Mouse (Mus musculus) T-helper 1 cell (primary cell): Measurements from ENCODE around the gene Anln.

ENCODE experiments used
- in situ Hi-C: fragments of 300-600 bp; cut with MboI, MseI; formaldehyde crosslinking; loops from one replicate; pipeline ENCODE4 v1.15.1; 2025; ENCODE audit warnings: high pct_unique_total_duplicates

Anln gene

GRCm38 (mm10) chr9:22402976-22403375 lies 14.0 kb upstream of the Anln start:
- in situ Hi-C loops, result no loop called here

GRCm38 (mm10) chr9:22402001-22402400 lies 13.0 kb upstream of the Anln start:
- in situ Hi-C loops, result no loop called here

- in situ Hi-C loops, result no loop called here
Observed at GRCm38 (mm10) chr9:22399021-22399420, 10.0 kb upstream of the Anln start.

GRCm38 (mm10) chr9:22394725-22395124 lies 5.7 kb upstream of the Anln start:
- in situ Hi-C loops, result no loop called here

- in situ Hi-C loops, result no loop called here
Observed at GRCm38 (mm10) chr9:22390390-22390789, 1.4 kb upstream of the Anln start.

GRCm38 (mm10) chr9:22389736-22390245 lies 803 bp upstream of the Anln start:
- in situ Hi-C loops, result no loop called here

GRCm38 (mm10) chr9:22388401-22388980 lies 497 bp downstream of the Anln start:
- in situ Hi-C loops, result no loop called here

- in situ Hi-C loops, result no loop called here
Observed at GRCm38 (mm10) chr9:22387901-22388300, 1.1 kb downstream of the Anln start.

- in situ Hi-C loops, result no loop called here
Observed at GRCm38 (mm10) chr9:22385890-22386289, 3.1 kb downstream of the Anln start.

GRCm38 (mm10) chr9:22376086-22376485 lies 12.9 kb downstream of the Anln start:
- in situ Hi-C loops, result no loop called here

- in situ Hi-C loops, result no loop called here
Observed at GRCm38 (mm10) chr9:22372760-22373159, 16.2 kb downstream of the Anln start.

GRCm38 (mm10) chr9:22368030-22368429 lies 21.0 kb downstream of the Anln start:
- in situ Hi-C loops, result no loop called here

GRCm38 (mm10) chr9:22366621-22367020 lies 22.4 kb downstream of the Anln start:
- in situ Hi-C loops, result no loop called here

- in situ Hi-C loops, result no loop called here
Observed at GRCm38 (mm10) chr9:22366221-22366620, 22.8 kb downstream of the Anln start.

GRCm38 (mm10) chr9:22360916-22361315 lies 28.1 kb downstream of the Anln start:
- in situ Hi-C loops, result no loop called here

GRCm38 (mm10) chr9:22355919-22356318 lies 33.1 kb downstream of the Anln start:
- in situ Hi-C loops, result no loop called here

GRCm38 (mm10) chr9:22353901-22354300 lies 35.1 kb downstream of the Anln start:
- in situ Hi-C loops, result no loop called here

- in situ Hi-C loops, result no loop called here
Observed at GRCm38 (mm10) chr9:22353465-22353864, 35.5 kb downstream of the Anln start.

GRCm38 (mm10) chr9:22340331-22340730 lies 48.7 kb downstream of the Anln start:
- in situ Hi-C loops, result loop anchor here (25.0 kb wide), 1 partner anchor 1428 kb away; no protein-coding TSS in a partner anchor

- in situ Hi-C loops, result loop anchor here (25.0 kb wide), 1 partner anchor 1425 kb away; no protein-coding TSS in a partner anchor
Observed at GRCm38 (mm10) chr9:22337217-22337616, 51.8 kb downstream of the Anln start.

GRCm38 (mm10) chr9:22327475-22328387 lies 61.3 kb downstream of the Anln start:
- in situ Hi-C loops, result loop anchor here (25.0 kb wide), 1 partner anchor 1415 kb away; no protein-coding TSS in a partner anchor

- in situ Hi-C loops, result loop anchor here (25.0 kb wide), 1 partner anchor 1415 kb away; no protein-coding TSS in a partner anchor
Observed at GRCm38 (mm10) chr9:22327099-22327474, 61.9 kb downstream of the Anln start.
